Mouse (Mus musculus) Muller cell, postnatal 12 days (primary cell): ENCODE data around the gene Smyd3.

Experiments used
- DNase-seq: peaks from one replicate; pipeline ENCODE4 v3.0.0-alpha.2; 2015; ENCODE audit errors: inconsistent ontology term

The Smyd3 gene

GRCm38 (mm10) chr1:179517713-179518465 is at the start of gene Smyd3:
Gene Smyd3 (minus strand): TSS chr1:179518041.
- DNase-seq, result peak; percentile 79

- DNase-seq, result no peak
Measured at GRCm38 (mm10) chr1:179567558-179567957, 49.7 kb upstream of the Smyd3 start.

GRCm38 (mm10) chr1:179563926-179564325 is 46.1 kb upstream of the Smyd3 start:
- no peak for DNase-seq

- DNase-seq, result no peak
Measured at GRCm38 (mm10) chr1:179563211-179563610, 45.4 kb upstream of the Smyd3 start.

GRCm38 (mm10) chr1:179560845-179561430 is 43.1 kb upstream of the Smyd3 start:
- DNase-seq, result no peak

GRCm38 (mm10) chr1:179559446-179560194 is 41.8 kb upstream of the Smyd3 start:
- no peak for DNase-seq

GRCm38 (mm10) chr1:179556921-179557320 is 39.1 kb upstream of the Smyd3 start:
- no peak for DNase-seq

- DNase-seq, result peak; percentile 15
Measured at GRCm38 (mm10) chr1:179553949-179554347, 36.1 kb upstream of the Smyd3 start.

- peak; percentile 10 for DNase-seq
Measured at GRCm38 (mm10) chr1:179553197-179553948, 35.5 kb upstream of the Smyd3 start.

GRCm38 (mm10) chr1:179552751-179553150 is 34.9 kb upstream of the Smyd3 start:
- no peak for DNase-seq

GRCm38 (mm10) chr1:179551921-179552320 is 34.1 kb upstream of the Smyd3 start:
- DNase-seq, result no peak

- DNase-seq, result no peak
Measured at GRCm38 (mm10) chr1:179551336-179551735, 33.5 kb upstream of the Smyd3 start.

- DNase-seq, result no peak
Measured at GRCm38 (mm10) chr1:179548996-179549752, 31.3 kb upstream of the Smyd3 start.

- DNase-seq, result no peak
Measured at GRCm38 (mm10) chr1:179548220-179548619, 30.4 kb upstream of the Smyd3 start.

GRCm38 (mm10) chr1:179547176-179547575 is 29.3 kb upstream of the Smyd3 start:
- peak; percentile 43 for DNase-seq

- no peak for DNase-seq
Measured at GRCm38 (mm10) chr1:179546551-179546917, 28.7 kb upstream of the Smyd3 start.

GRCm38 (mm10) chr1:179545768-179546550 is 28.1 kb upstream of the Smyd3 start, which contains the start of the genes Tfb2m and Cnst:
Gene Tfb2m (minus strand): TSS chr1:179546267.
Gene Cnst (plus strand): TSS chr1:179546370.
- DNase-seq, result peak; percentile 99

GRCm38 (mm10) chr1:179541502-179541901 is 23.7 kb upstream of the Smyd3 start:
- DNase-seq, result no peak

- no peak for DNase-seq
Measured at GRCm38 (mm10) chr1:179539887-179540286, 22.0 kb upstream of the Smyd3 start.

GRCm38 (mm10) chr1:179539054-179539453 is 21.2 kb upstream of the Smyd3 start:
- no peak for DNase-seq
